Mouse (Mus musculus): ENCODE results near the gene Dpm2. TPM values are rescaled to one million over a fixed set of nuclear protein-coding genes. Genes with fewer than 3 reads are reported as not detected.

Gene Dpm2
- polyA plus RNA-seq, 1 experiment from 2014 or later: 104 TPM

- peak overlapping the region; percentile 56 for H3K9ac ChIP-seq (ENCODE audit: low read length)
- H3K36me3 ChIP-seq (ENCODE audit: control insufficient read depth, insufficient read depth, low read length): no peaks in the 10 kb centered on the region
- H3K27me3 ChIP-seq (ENCODE audit: control insufficient read depth, insufficient read depth, low read length): peaks cover 17% of the 10 kb centered on the region
- peak overlapping the region; percentile 74 for H3K4me2 ChIP-seq (ENCODE audit: low read depth, low read length)
- no peak for ATAC-seq (ENCODE audit: insufficient read depth, low FRiP score)
- H3K4me1 ChIP-seq (ENCODE audit: control insufficient read depth, insufficient read depth, low read length): peaks cover 14% of the 10 kb centered on the region
- 2% methylated on average over 26 of the region's 26 CpGs for WGBS
- no peak overlapping the region for H3K27ac ChIP-seq (ENCODE audit: low read length)
- peak overlapping the region; percentile 42 for H3K4me3 ChIP-seq (replicated peaks; ENCODE audit: low read length)
- H3K9me3 ChIP-seq (replicated peaks; ENCODE audit: control insufficient read depth, low read length): no peaks in the 10 kb centered on the region
These were observed 4.4 kb downstream of the Dpm2 start for GRCm38 (mm10) chr2:32574901-32575585.

GRCm38 (mm10) chr2:32575586-32576160, 5.0 kb downstream of the Dpm2 start, which contains the start of gene 9430097D07Rik:
9430097D07Rik (minus strand) TSS chr2:32575684.
- H3K36me3 ChIP-seq (ENCODE audit: control insufficient read depth, insufficient read depth, low read length): no peaks in the 10 kb centered on the region
- H3K4me1 ChIP-seq (ENCODE audit: control insufficient read depth, insufficient read depth, low read length): peaks cover 14% of the 10 kb centered on the region
- peak within 1 kb of the TSS; percentile 42 for H3K4me3 ChIP-seq (replicated peaks; ENCODE audit: low read length)
- peak within 1 kb of the TSS; percentile 74 for H3K4me2 ChIP-seq (ENCODE audit: low read depth, low read length)
- WGBS: 10% methylated on average over 28 of the region's 28 CpGs
- peaks cover 20% of the 10 kb centered on the region for H3K27me3 ChIP-seq (ENCODE audit: control insufficient read depth, insufficient read depth, low read length)
- peak within 1 kb of the TSS; percentile 56 for H3K9ac ChIP-seq (ENCODE audit: low read length)
- H3K27ac ChIP-seq (ENCODE audit: low read length): no peak within 1 kb of the TSS
- ATAC-seq (ENCODE audit: insufficient read depth, low FRiP score): peak; percentile 18; the same call in 1 of the 2 replicates
- no peaks in the 10 kb centered on the region for H3K9me3 ChIP-seq (replicated peaks; ENCODE audit: control insufficient read depth, low read length)

- ATAC-seq (ENCODE audit: insufficient read depth, low FRiP score): no peak
- 87% methylated on average over 9 of the region's 9 CpGs for WGBS
- no peak overlapping the region for H3K4me3 ChIP-seq (replicated peaks; ENCODE audit: low read length)
- H3K27ac ChIP-seq (ENCODE audit: low read length): no peak overlapping the region
- H3K9ac ChIP-seq (ENCODE audit: low read length): no peak overlapping the region
- H3K4me2 ChIP-seq (ENCODE audit: low read depth, low read length): no peak overlapping the region
- no peaks in the 10 kb centered on the region for H3K36me3 ChIP-seq (ENCODE audit: control insufficient read depth, insufficient read depth, low read length)
- H3K27me3 ChIP-seq (ENCODE audit: control insufficient read depth, insufficient read depth, low read length): peaks cover 20% of the 10 kb centered on the region
- H3K9me3 ChIP-seq (replicated peaks; ENCODE audit: control insufficient read depth, low read length): no peaks in the 10 kb centered on the region
- H3K4me1 ChIP-seq (ENCODE audit: control insufficient read depth, insufficient read depth, low read length): peaks cover 11% of the 10 kb centered on the region
These were observed 5.9 kb downstream of the Dpm2 start for GRCm38 (mm10) chr2:32576532-32576931.

GRCm38 (mm10) chr2:32578146-32579046, 7.7 kb downstream of the Dpm2 start:
- Histone ChIP-seq H3K4me3 (replicated peaks; ENCODE audit: low read length) (no peak overlapping the region), H3K36me3 (ENCODE audit: control insufficient read depth, insufficient read depth, low read length) (no peaks in the 10 kb centered on the region), H3K9me3 (replicated peaks; ENCODE audit: control insufficient read depth, low read length) (no peaks in the 10 kb centered on the region), H3K4me2 (ENCODE audit: low read depth, low read length) (no peak overlapping the region), H3K9ac (ENCODE audit: low read length) (no peak overlapping the region), H3K27me3 (ENCODE audit: control insufficient read depth, insufficient read depth, low read length) (peaks cover 20% of the 10 kb centered on the region), H3K4me1 (ENCODE audit: control insufficient read depth, insufficient read depth, low read length) (peaks cover 10% of the 10 kb centered on the region), H3K27ac (ENCODE audit: low read length) (no peak overlapping the region)
- no peak for ATAC-seq (ENCODE audit: insufficient read depth, low FRiP score)
- WGBS: 34% methylated on average over 25 of the region's 30 CpGs

GRCm38 (mm10) chr2:32581450-32582095, 10.9 kb downstream of the Dpm2 start:
- H3K9ac ChIP-seq (ENCODE audit: low read length): no peak overlapping the region
- 0 out of 2 replicates have a peak, but pooled peaks have one; percentile 22 for ATAC-seq (ENCODE audit: insufficient read depth, low FRiP score)
- H3K4me1 ChIP-seq (ENCODE audit: control insufficient read depth, insufficient read depth, low read length): peaks cover 5% of the 10 kb centered on the region; the same call in 1 of the 2 replicates
- WGBS: 40% methylated on average over 19 of the region's 19 CpGs
- H3K4me2 ChIP-seq (ENCODE audit: low read depth, low read length): 0 out of 2 replicates have a peak overlapping the region, but pooled peaks have one; percentile 16
- no peak overlapping the region for H3K27ac ChIP-seq (ENCODE audit: low read length)
- H3K4me3 ChIP-seq (replicated peaks; ENCODE audit: low read length): peak overlapping the region; percentile 22; the same call in 1 of the 2 replicates
- H3K27me3 ChIP-seq (ENCODE audit: control insufficient read depth, insufficient read depth, low read length): peaks cover 20% of the 10 kb centered on the region
- H3K9me3 ChIP-seq (replicated peaks; ENCODE audit: control insufficient read depth, low read length): no peaks in the 10 kb centered on the region
- H3K36me3 ChIP-seq (ENCODE audit: control insufficient read depth, insufficient read depth, low read length): no peaks in the 10 kb centered on the region

GRCm38 (mm10) chr2:32582830-32583799, 12.5 kb downstream of the Dpm2 start:
- Histone ChIP-seq H3K27ac (ENCODE audit: low read length) (no peak overlapping the region), H3K9me3 (replicated peaks; ENCODE audit: control insufficient read depth, low read length) (no peaks in the 10 kb centered on the region), H3K4me1 (ENCODE audit: control insufficient read depth, insufficient read depth, low read length) (peaks cover 15% of the 10 kb centered on the region), H3K27me3 (ENCODE audit: control insufficient read depth, insufficient read depth, low read length) (peaks cover 17% of the 10 kb centered on the region), H3K4me2 (ENCODE audit: low read depth, low read length) (peak overlapping the region; percentile 54), H3K4me3 (replicated peaks; ENCODE audit: low read length) (peak overlapping the region; percentile 27), H3K36me3 (ENCODE audit: control insufficient read depth, insufficient read depth, low read length) (no peaks in the 10 kb centered on the region), H3K9ac (ENCODE audit: low read length) (peak overlapping the region; percentile 34; the same call in 1 of the 2 replicates)
- WGBS: 14% methylated on average over 37 of the region's 37 CpGs
- ATAC-seq (ENCODE audit: insufficient read depth, low FRiP score): peak; percentile 70

- H3K4me3 ChIP-seq (replicated peaks; ENCODE audit: low read length): no peak overlapping the region
- H3K9me3 ChIP-seq (replicated peaks; ENCODE audit: control insufficient read depth, low read length): no peaks in the 10 kb centered on the region
- peaks cover 18% of the 10 kb centered on the region for H3K4me1 ChIP-seq (ENCODE audit: control insufficient read depth, insufficient read depth, low read length)
- no peaks in the 10 kb centered on the region for H3K36me3 ChIP-seq (ENCODE audit: control insufficient read depth, insufficient read depth, low read length)
- H3K27ac ChIP-seq (ENCODE audit: low read length): no peak overlapping the region
- no peak for ATAC-seq (ENCODE audit: insufficient read depth, low FRiP score)
- H3K9ac ChIP-seq (ENCODE audit: low read length): no peak overlapping the region
- H3K27me3 ChIP-seq (ENCODE audit: control insufficient read depth, insufficient read depth, low read length): peaks cover 1% of the 10 kb centered on the region; the same call in 1 of the 2 replicates
- no peak overlapping the region for H3K4me2 ChIP-seq (ENCODE audit: low read depth, low read length)
- WGBS: 79% methylated on average over 7 of the region's 7 CpGs
These were observed 14.6 kb downstream of the Dpm2 start for GRCm38 (mm10) chr2:32585149-32585714.
